Mouse (Mus musculus): ENCODE measurements around the gene Myct1. TPM values are rescaled to one million over a fixed set of nuclear protein-coding genes. Genes with fewer than 3 reads are reported as not detected.
A peak's percentile ranks its signal among the peaks of the same experiment; 100 is the strongest.

Gene Myct1
- total RNA-seq (2021): under 1 TPM; 0.39 to 0.41 TPM

GRCm38 (mm10) chr10:5593464-5593863 lies at the start of gene Myct1:
TSS of gene Myct1 (plus strand) at chr10:5593775.
- intact Hi-C loops (cut with DNase I): no loop called here

GRCm38 (mm10) chr10:5546428-5546827 lies 47.1 kb upstream of the Myct1 start:
- no peak for DNase-seq (ENCODE audit: low spot score in 2 of 2)
- intact Hi-C loops (cut with DNase I): no loop called here

More at GRCm38 (mm10) chr10:5593464-5593863, at the start of gene Myct1:
- no peak for DNase-seq (ENCODE audit: low spot score in 2 of 2)

GRCm38 (mm10) chr10:5547769-5548168 lies 45.8 kb upstream of the Myct1 start:
- intact Hi-C loops (cut with DNase I): no loop called here

GRCm38 (mm10) chr10:5548651-5549050 lies 44.9 kb upstream of the Myct1 start:
- DNase-seq (ENCODE audit: low spot score in 2 of 2): no peak
- intact Hi-C loops (cut with DNase I): no loop called here

More at GRCm38 (mm10) chr10:5547769-5548168, 45.8 kb upstream of the Myct1 start:
- no peak for DNase-seq (ENCODE audit: low spot score in 2 of 2)

GRCm38 (mm10) chr10:5549871-5550167 lies 43.8 kb upstream of the Myct1 start:
- no peak for DNase-seq (ENCODE audit: low spot score in 2 of 2)

GRCm38 (mm10) chr10:5550168-5551021 lies 43.2 kb upstream of the Myct1 start:
- intact Hi-C loops (cut with DNase I): loop anchor here (1.0 to 5.0 kb wide), 3 partner anchors 38 to 188 kb away; no protein-coding TSS in a partner anchor
- peak; percentile 70 to 78 for DNase-seq (ENCODE audit: low spot score in 2 of 2)

More at GRCm38 (mm10) chr10:5549871-5550167, 43.8 kb upstream of the Myct1 start:
- intact Hi-C loops (cut with DNase I): loop anchor here (1.0 to 5.0 kb wide), 3 partner anchors 38 to 188 kb away; no protein-coding TSS in a partner anchor

GRCm38 (mm10) chr10:5551382-5551781 lies 42.2 kb upstream of the Myct1 start, which contains the start of gene Syne1:
TSS of gene Syne1 (minus strand) at chr10:5551482.
- DNase-seq (ENCODE audit: low spot score in 2 of 2): no peak
- intact Hi-C loops (cut with DNase I): loop anchor here (5.0 kb wide), 2 partner anchors 39 to 189 kb away; no protein-coding TSS in a partner anchor

- DNase-seq (ENCODE audit: low spot score in 2 of 2): no peak
- intact Hi-C loops (cut with DNase I): loop anchor here (1.0 to 5.0 kb wide), 3 partner anchors 43 to 193 kb away; no protein-coding TSS in a partner anchor
These were observed 38.6 kb upstream of the Myct1 start for GRCm38 (mm10) chr10:5554941-5555340.

- intact Hi-C loops (cut with DNase I): no loop called here
- DNase-seq (ENCODE audit: low spot score in 2 of 2): no peak
These were observed 34.8 kb upstream of the Myct1 start for GRCm38 (mm10) chr10:5558808-5559207.

GRCm38 (mm10) chr10:5560526-5560925 lies 33.0 kb upstream of the Myct1 start:
- intact Hi-C loops (cut with DNase I): no loop called here
- DNase-seq (ENCODE audit: low spot score in 2 of 2): no peak

- intact Hi-C loops (cut with DNase I): no loop called here
These were observed 31.9 kb upstream of the Myct1 start for GRCm38 (mm10) chr10:5561706-5562105.

GRCm38 (mm10) chr10:5568991-5569390 lies 24.6 kb upstream of the Myct1 start:
- no peak for DNase-seq (ENCODE audit: low spot score in 2 of 2)
- intact Hi-C loops (cut with DNase I): no loop called here

More at GRCm38 (mm10) chr10:5561706-5562105, 31.9 kb upstream of the Myct1 start:
- DNase-seq (ENCODE audit: low spot score in 2 of 2): no peak

- intact Hi-C loops (cut with DNase I): no loop called here
- no peak for DNase-seq (ENCODE audit: low spot score in 2 of 2)
These were observed 23.5 kb upstream of the Myct1 start for GRCm38 (mm10) chr10:5570059-5570458.

- no peak for DNase-seq (ENCODE audit: low spot score in 2 of 2)
- intact Hi-C loops (cut with DNase I): no loop called here
These were observed 22.2 kb upstream of the Myct1 start for GRCm38 (mm10) chr10:5571332-5571731.

- intact Hi-C loops (cut with DNase I): no loop called here
- DNase-seq (ENCODE audit: low spot score in 2 of 2): no peak
These were observed 20.2 kb upstream of the Myct1 start for GRCm38 (mm10) chr10:5573328-5573727.

GRCm38 (mm10) chr10:5591061-5591460 lies 2.5 kb upstream of the Myct1 start:
- DNase-seq (ENCODE audit: low spot score in 2 of 2): no peak
- intact Hi-C loops (cut with DNase I): no loop called here

GRCm38 (mm10) chr10:5591996-5592395 lies 1.6 kb upstream of the Myct1 start:
- intact Hi-C loops (cut with DNase I): no loop called here

GRCm38 (mm10) chr10:5594457-5594856 lies 882 bp downstream of the Myct1 start:
- intact Hi-C loops (cut with DNase I): no loop called here

More at GRCm38 (mm10) chr10:5591996-5592395, 1.6 kb upstream of the Myct1 start:
- DNase-seq (ENCODE audit: low spot score in 2 of 2): no peak

GRCm38 (mm10) chr10:5596559-5596958 lies 3.0 kb downstream of the Myct1 start:
- intact Hi-C loops (cut with DNase I): no loop called here
- DNase-seq (ENCODE audit: low spot score in 2 of 2): no peak

More at GRCm38 (mm10) chr10:5594457-5594856, 882 bp downstream of the Myct1 start:
- DNase-seq (ENCODE audit: low spot score in 2 of 2): no peak

- DNase-seq (ENCODE audit: low spot score in 2 of 2): peak in 1 of 2 experiments; percentile 48
- intact Hi-C loops (cut with DNase I): loop anchor here (2.0 kb wide), 2 partner anchors 33 to 191 kb away; no protein-coding TSS in a partner anchor
These were observed 6.5 kb downstream of the Myct1 start for GRCm38 (mm10) chr10:5600123-5600522.

GRCm38 (mm10) chr10:5603512-5603911 lies 9.9 kb downstream of the Myct1 start:
- DNase-seq (ENCODE audit: low spot score in 2 of 2): no peak

More at GRCm38 (mm10) chr10:5603512-5603911, 9.9 kb downstream of the Myct1 start:
- intact Hi-C loops (cut with DNase I): no loop called here
